Mouse (Mus musculus) bone marrow, adult 2 months (tissue): Measurements from ENCODE around the gene Olfr8. TPM values are rescaled to one million over a fixed set of nuclear protein-coding genes. Genes with fewer than 3 reads are reported as not detected.
"Not testable (repeated sequence)": the region's sequence is repeated elsewhere in the genome, so short reads cannot be mapped to it uniquely, and the experiment has no call there.

ENCODE experiments used
- H3K27ac ChIP-seq: fragments of 200-500 bp; 2 replicates; pipeline ENCODE4 v1.5.1; 2012; ENCODE audit warnings: low read depth, mild to moderate bottlenecking, control low read depth, inconsistent platforms, low read length; ENCODE audit not compliant: control insufficient read depth, poor library complexity, insufficient read depth
- H3K4me1 ChIP-seq: fragments of 200-500 bp; 2 replicates; pipeline ENCODE4 v1.6.1; 2011; ENCODE audit warnings: low read length; ENCODE audit not compliant: control insufficient read depth, insufficient read depth
- H3K4me3 ChIP-seq: fragments of 200-500 bp; replicated peaks from 2 replicates; pipeline ENCODE3; 2011; ENCODE audit warnings: mild to moderate bottlenecking, low read depth, low read length, control low read depth; ENCODE audit not compliant: control insufficient read depth
- CTCF ChIP-seq: fragments of 200-500 bp; IDR thresholded peaks from 2 replicates; pipeline ENCODE4 v1.5.1; 2011; ENCODE audit warnings: low read length, control low read depth; ENCODE audit not compliant: control insufficient read depth, insufficient read depth
- POLR2A ChIP-seq: fragments of 200-500 bp; IDR thresholded peaks from 2 replicates; pipeline ENCODE4 v1.6.1; 2011; ENCODE audit warnings: low read depth, mild to moderate bottlenecking, control low read depth, low read length, borderline replicate concordance; ENCODE audit not compliant: control insufficient read depth
- WGBS: fragments of 180-500 bp; shearing (Covaris S2); methylation state at CpG from one replicate; pipeline ENCODE4 v1.1.7; 2018; 5-methylcytosine and 5-hydroxymethylcytosine counted together
- polyA plus RNA-seq: library from polyadenylated mRNA; stranded (reverse); fragments of >200 nt; gene quantifications from 2 replicates; pipeline ENCODE4 v1.2.4, GENCODE M21; 2011; ENCODE audit warnings: low replicate concordance; ENCODE audit not compliant: missing spikeins, insufficient read depth, insufficient read length

The Olfr8 gene
- polyA plus RNA-seq, result not detected in 2 replicates

- H3K4me3 ChIP-seq, H3K27ac ChIP-seq, H3K4me1 ChIP-seq: not testable (repeated sequence)
- WGBS, result 77% methylated on average over 1 of the region's 1 CpGs
Observed at GRCm38 (mm10) chr10:78950336-78950735, at the start of gene Olfr8. Gene Olfr8 (plus strand): TSS chr10:78950636.

GRCm38 (mm10) chr10:78912871-78913270 is 37.6 kb upstream of the Olfr8 start, which contains the start of gene Olfr1354:
Gene Olfr1354 (plus strand): TSS chr10:78913171.
- WGBS, result 77% methylated on average over 1 of the region's 1 CpGs
- not testable (repeated sequence) for H3K4me1 ChIP-seq, H3K4me3 ChIP-seq

GRCm38 (mm10) chr10:78963009-78963408 is 12.6 kb downstream of the Olfr8 start, which contains the start of gene Olfr1353:
Gene Olfr1353 (plus strand): TSS chr10:78963309.
- H3K4me3 ChIP-seq, H3K27ac ChIP-seq, H3K4me1 ChIP-seq: not testable (repeated sequence)

More at GRCm38 (mm10) chr10:78912871-78913270, 37.6 kb upstream of the Olfr8 start, which contains the start of gene Olfr1354:
- not testable (repeated sequence) for H3K27ac ChIP-seq

DNA sequence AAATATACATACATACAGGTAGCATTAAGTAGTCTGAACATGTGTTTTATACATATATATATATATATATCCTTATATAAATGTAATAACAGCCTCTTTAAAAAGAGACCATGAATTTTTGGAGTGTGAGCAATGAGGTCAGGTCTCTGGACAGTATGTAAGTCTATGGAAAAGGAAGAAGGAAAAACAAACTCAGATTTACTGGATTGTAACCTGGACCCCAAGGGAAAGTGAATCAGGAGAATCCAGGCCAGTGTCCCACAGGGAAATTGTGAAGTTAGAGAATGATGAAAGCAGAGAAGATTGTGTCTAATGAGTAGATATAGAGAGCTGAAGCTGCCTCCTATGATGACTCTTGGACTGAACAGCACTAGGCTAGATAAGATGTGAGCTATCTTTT is 30.3 kb downstream of the Olfr8 start, which contains the start of gene Olfr1352:
Gene Olfr1352 (plus strand): TSS at position 301 of the 400 bp plus-strand sequence.
- TF ChIP-seq CTCF, result no peak
- TF ChIP-seq POLR2A, result no peak
- Histone ChIP-seq H3K4me3 (no peak within 1 kb of the TSS), H3K27ac (no peak within 1 kb of the TSS), H3K4me1 (no peaks in the 10 kb centered on the region)

Other genes with a start within 250 kb of the Olfr8 start
- gene Casp14, start 232.3 kb upstream of the Olfr8 start, polyA plus RNA-seq, result not detected in 2 replicates
- gene Ccdc105, start 197.6 kb upstream of the Olfr8 start, polyA plus RNA-seq, result not detected in 2 replicates
- 1.2 TPM in 1 of 2 replicates, not detected in the other for gene Slc1a6, start 170.1 kb upstream of the Olfr8 start, polyA plus RNA-seq
- gene Olfr1356, start 98.5 kb upstream of the Olfr8 start, polyA plus RNA-seq, result not detected in 2 replicates
- gene Olfr1355, start 75.1 kb upstream of the Olfr8 start, polyA plus RNA-seq, result not detected in 2 replicates
- not detected in 2 replicates for gene Olfr1354, start 37.5 kb upstream of the Olfr8 start, polyA plus RNA-seq
- gene Olfr1353, start 12.7 kb downstream of the Olfr8 start, polyA plus RNA-seq, result not detected in 2 replicates
- gene Olfr1352, start 30.4 kb downstream of the Olfr8 start, polyA plus RNA-seq, result not detected in 2 replicates
- gene Olfr1351, start 61.8 kb downstream of the Olfr8 start, polyA plus RNA-seq, result not detected in 2 replicates
- gene Olfr57, start 78.1 kb downstream of the Olfr8 start, polyA plus RNA-seq, result not detected in 2 replicates
- 5.5 and 6.4 TPM in 2 replicates for gene 2610008E11Rik, start 147.0 kb downstream of the Olfr8 start, polyA plus RNA-seq
- not detected in 2 replicates for gene Vmn2r80, start 198.1 kb downstream of the Olfr8 start, polyA plus RNA-seq